Mouse (Mus musculus): ENCODE data around the gene Tmem101.
"Not testable (repeated sequence)": the region's sequence is repeated elsewhere in the genome, so short reads cannot be mapped to it uniquely, and the experiment has no call there.

Tmem101 gene

GRCm38 (mm10) chr11:102156039-102156785, at the start of gene Tmem101:
TSS of gene Tmem101 (minus strand) at chr11:102156404.
- in situ Hi-C loops (cut with MseI, MboI), result no loop called here

DNA sequence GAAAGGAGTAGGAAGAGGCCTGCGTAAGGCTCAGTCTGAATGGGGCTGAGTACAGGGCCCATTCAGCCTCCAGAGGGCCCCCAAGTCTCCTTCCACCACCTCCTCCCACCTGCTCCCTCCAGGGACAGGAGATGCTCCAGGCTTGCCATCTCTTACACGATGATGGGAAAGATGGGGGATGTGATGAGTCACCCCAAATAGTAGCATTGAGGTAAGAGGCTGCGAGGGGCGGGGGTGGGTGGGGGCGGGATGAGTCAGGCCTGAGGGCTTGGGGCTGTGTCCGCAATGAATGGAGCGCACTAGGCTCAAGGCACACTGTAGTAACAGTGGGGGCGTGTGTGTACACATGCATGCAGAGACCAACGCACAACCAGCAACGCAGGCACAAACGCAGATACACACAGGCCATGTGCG, 45.2 kb upstream of the Tmem101 start:
- in situ Hi-C loops (cut with MseI, MboI), result no loop called here

GRCm38 (mm10) chr11:102199856-102200255, 43.7 kb upstream of the Tmem101 start:
- in situ Hi-C loops (cut with MseI, MboI), result no loop called here

GRCm38 (mm10) chr11:102198245-102198644, 42.0 kb upstream of the Tmem101 start:
- in situ Hi-C loops (cut with MseI, MboI), result no loop called here

- in situ Hi-C loops (cut with MseI, MboI), result no loop called here
These were observed 40.0 kb upstream of the Tmem101 start for GRCm38 (mm10) chr11:102196018-102196797.

DNA sequence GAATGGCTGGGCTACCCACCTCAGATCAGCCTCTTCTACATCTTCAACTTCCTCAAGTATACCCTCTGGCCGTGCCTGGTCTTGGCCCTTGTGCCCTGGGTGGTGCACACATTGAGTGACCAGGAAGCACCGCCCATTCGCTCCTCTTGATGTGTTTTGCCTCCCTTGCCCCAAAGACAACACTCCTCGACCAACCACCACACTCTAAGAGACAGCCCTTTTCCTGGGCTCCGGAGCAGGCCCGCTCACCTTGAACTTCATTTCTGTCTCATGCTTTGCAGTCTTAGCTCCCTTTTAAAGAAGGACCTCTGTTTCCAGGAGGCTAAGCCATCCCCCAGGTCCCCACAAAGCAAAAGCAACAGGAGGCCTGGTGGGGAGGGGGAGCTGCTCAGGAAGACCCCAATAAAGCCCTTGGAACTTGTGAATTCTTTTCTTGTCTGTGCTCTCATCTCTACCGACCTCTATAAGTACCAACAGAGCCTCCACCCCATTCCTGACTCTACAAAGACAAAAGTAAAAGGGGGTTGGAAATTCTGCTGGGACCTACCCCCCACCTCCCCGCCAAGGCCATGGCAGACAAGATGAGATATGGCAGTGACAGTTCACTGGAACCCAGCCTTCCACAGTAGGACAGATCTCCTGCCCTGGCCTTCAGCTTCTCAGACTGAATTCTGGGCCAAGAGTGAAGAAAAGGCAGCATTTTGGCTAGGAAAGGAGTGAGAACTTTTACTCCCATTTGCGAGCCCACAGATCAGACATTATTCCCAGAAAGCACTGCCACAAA, 37.6 kb upstream of the Tmem101 start:
- in situ Hi-C loops (cut with MseI, MboI), result no loop called here

DNA sequence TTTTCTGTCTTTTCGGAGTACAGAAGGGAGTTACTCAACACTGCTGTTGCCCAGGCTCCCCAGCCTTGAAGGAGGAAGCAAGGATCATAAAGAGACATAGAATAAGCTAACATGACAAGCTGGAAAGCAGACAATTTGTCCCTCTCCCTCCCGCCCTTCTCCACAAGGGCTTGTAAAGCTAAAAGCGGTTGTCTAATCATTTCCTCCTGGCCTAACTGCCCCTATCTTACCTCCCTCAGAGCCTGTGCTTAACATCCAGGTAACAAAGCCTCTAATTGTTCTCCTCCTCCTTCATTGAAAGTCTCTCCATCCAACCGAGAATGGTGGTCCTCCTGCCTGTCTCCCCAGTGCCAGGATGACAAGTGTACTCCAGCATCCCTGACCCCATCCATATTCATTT, 34.6 kb upstream of the Tmem101 start:
- in situ Hi-C loops (cut with MseI, MboI), result no loop called here

- in situ Hi-C loops (cut with MseI, MboI), result no loop called here
These were observed 33.5 kb upstream of the Tmem101 start, which contains the start of gene G6pc3 for GRCm38 (mm10) chr11:102189461-102190436. TSS of gene G6pc3 (plus strand) at chr11:102189620.

DNA sequence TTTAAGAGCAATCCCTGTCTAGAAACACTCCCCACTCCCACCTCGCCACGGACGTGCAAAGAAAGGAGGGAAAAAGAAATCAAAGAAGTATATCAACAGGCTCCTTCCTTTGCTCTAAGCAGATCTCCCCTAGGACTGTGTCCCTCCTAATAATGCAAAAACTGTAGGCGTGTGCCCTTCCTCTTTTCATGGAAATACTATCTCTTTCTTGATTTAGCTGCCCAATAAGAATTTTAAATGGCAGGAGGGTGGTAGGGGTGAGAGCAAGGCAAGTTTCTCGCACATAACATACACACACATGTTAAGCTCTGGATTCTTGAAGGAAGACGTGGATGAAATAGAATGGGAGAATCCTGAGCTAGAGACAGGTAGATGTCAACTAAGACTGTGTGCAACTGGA, 32.8 kb upstream of the Tmem101 start:
- in situ Hi-C loops (cut with MseI, MboI), result no loop called here

DNA sequence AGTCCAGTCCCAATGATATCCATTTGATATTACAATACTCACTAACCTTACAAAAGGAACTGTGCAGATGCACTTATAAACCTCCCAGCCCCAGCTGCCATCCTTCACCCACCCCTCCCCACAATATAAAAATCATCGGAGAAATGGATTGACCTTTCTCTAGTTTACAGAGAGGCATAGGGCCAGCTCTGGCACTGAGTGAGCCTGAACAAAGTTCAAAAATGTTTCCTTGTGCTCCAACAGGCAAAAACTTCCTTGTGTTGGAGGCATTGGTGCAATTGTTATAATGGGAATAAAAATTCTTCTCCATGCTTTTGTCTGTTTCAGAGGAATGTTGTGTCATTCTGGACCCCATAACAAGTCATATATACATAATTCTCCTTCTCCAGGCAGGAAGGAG, 30.0 kb upstream of the Tmem101 start:
- in situ Hi-C loops (cut with MseI, MboI), result no loop called here

GRCm38 (mm10) chr11:102185677-102186076, 29.5 kb upstream of the Tmem101 start:
- in situ Hi-C loops (cut with MseI, MboI), result no loop called here

DNA sequence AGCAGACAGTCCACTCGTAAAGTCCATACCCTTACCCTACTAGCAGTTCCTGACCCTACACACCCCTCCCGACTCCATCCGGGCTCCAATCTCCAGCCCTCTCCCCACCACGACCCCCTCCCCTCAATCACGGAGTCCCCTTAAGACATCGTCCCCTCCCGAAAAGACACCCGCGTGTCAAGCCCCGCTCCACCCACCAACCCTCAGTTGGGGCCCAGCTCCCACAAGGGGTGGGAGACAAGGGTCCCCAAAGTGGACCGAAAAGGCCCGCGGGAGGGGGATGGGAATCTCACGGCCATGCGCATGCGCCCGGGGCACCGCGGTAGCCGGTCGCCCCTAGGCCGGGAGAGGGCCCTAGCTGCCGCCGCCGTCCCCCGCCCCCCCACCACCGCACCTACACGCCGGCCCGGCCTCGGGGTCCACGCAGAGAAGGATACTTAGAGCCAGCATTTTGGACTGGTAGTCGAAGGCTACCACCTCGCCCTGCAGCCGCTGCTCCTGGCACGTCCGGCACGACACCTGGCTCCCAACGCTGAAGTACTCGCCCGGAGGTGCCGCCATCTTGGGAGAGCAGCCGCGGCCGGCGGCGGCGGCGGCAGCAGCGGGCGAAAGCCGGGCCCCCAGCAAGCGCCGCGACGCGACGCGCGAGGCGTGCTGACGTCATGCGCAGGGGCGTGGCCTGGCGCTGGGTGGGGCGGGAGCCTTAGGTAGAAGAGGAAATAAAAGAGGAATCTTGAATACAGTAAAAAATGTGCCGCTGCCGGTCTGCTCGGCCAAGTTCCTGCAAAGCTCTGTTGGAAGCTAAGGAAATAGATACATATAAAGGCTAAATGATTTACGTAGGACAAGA, 28.7 kb upstream of the Tmem101 start, which contains the start of gene Lsm12:
Lsm12 (minus strand) TSS at position 651 of the 850 bp plus-strand sequence.
- in situ Hi-C loops (cut with MseI, MboI), result no loop called here

DNA sequence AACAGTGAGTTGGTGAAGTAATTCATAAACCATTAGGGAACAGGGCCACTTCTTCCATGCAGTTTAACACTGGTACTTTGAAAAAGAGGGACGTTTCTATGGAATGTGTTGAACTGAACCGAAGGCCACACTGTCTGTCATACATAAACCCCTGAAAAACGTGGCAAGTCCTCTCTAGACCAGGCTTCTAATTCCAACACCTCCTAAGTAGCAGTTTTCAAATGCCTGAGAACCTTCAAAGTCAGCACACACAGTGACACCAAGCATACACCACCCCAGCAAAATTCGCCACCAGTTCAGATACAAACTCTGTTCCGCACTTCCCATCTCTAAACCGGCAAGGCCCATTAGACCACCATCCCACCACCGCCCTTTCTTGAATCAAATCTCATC, 28.0 kb upstream of the Tmem101 start:
- in situ Hi-C loops (cut with MseI, MboI), result no loop called here

GRCm38 (mm10) chr11:102179836-102180235, 23.6 kb upstream of the Tmem101 start:
- in situ Hi-C loops (cut with MseI, MboI), result no loop called here

DNA sequence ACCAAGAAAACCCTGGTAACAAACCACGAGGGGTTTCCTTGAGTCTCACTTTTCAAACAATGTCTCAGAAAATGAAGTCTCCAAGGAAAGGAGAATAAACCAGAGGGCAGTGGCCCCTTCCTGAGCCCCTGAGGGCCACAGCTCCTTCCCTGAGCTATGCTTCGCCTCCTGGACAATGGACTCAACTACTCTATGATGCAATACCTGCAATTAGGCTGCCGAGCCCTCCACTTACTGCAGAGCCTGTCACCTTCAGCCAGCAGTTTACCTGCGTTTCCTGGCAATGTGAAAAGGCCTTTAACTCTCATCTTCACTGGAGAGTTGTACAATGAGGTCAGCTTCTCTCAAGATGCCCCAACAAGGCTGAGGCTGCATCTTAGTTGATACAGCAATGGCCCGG, 12.5 kb upstream of the Tmem101 start:
- in situ Hi-C loops (cut with MseI, MboI), result no loop called here

GRCm38 (mm10) chr11:102167539-102167938, 11.3 kb upstream of the Tmem101 start:
- in situ Hi-C loops (cut with MseI, MboI), result no loop called here

DNA sequence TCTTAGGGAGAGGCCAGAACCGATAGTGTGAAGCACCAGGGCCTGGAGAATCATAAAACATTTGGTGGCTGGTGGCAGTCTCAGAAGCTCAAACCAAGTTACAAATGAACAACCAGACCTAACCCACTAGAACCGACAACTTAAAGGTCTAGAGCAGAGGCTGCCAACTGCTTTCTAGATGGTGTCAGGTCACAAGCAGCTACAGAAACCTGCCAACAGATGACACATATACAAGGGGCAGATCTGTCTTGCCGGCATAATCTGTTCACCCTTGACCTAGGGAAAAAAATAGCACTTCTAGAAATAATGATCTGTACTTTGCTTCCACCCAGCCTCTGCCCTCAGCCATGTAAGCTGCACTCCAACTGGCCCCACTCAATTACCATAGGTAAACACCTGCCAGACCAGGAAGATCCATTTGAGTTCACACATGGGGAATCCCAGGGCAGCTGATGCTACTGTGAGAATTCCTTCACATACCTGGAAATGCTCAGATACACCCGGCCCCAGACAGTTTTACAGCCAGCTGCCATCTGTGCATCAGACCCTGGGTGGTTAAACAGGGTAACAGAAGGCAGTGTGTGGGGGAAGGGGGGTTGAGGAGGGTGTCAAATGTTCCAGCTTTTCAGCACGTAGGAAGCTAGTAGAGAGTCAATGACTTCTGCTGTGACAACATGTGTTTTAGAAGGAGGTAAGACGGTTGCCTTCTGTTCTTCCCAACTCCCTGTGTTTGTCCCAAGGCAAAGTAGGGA, 9.9 kb upstream of the Tmem101 start:
- in situ Hi-C loops (cut with MseI, MboI), result no loop called here

GRCm38 (mm10) chr11:102159781-102160180, 3.6 kb upstream of the Tmem101 start:
- in situ Hi-C loops (cut with MseI, MboI), result no loop called here

DNA sequence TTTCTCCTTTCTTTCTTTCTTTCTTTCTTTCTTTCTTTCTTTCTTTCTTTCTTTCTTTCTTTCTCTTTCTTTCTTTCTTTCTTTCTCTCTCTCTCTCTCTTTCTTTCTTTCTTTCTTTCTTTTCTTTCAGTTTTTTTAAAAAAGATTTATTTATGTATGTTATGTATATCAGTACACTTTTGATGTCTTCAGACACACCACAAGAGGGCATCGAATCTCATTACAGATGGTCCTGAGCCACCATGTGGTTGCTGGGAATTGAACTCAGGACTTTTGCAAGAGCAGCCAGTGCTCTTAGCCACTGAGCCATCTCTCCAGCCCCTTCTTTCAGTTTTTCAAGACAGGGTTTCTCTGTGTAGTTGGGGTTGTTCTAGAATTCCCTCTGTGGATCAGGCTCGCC, 1.8 kb upstream of the Tmem101 start:
- in situ Hi-C loops (cut with MseI, MboI), result not testable (repeated sequence)
